Mouse (Mus musculus) CH12.LX (cell line): ENCODE measurements around the gene Isyna1. TPM values are rescaled to one million over a fixed set of nuclear protein-coding genes. Genes with fewer than 3 reads are reported as not detected.

ENCODE experiments used
- DNase-seq: peaks from one replicate; pipeline ENCODE4 v3.0.0-alpha.2; 2013; ENCODE audit errors: extremely low read depth
- H3K27ac ChIP-seq: 2 replicates; pipeline ENCODE4 v1.5.1; 2012; ENCODE audit warnings: low read depth, mild to moderate bottlenecking, control low read depth, moderate library complexity; ENCODE audit not compliant: insufficient read depth
- H3K27me3 ChIP-seq: replicated peaks from 2 replicates; pipeline ENCODE3; 2012; ENCODE audit warnings: inconsistent platforms
- H3K36me3 ChIP-seq, 2 experiments: replicated peaks in 1 of 2; 2 replicates each; pipeline versions ENCODE3 to v1.6.1; 2012; ENCODE audit warnings: inconsistent platforms in 1 of 2, low read length in 1 of 2, mild to moderate bottlenecking in 1 of 2, mixed read lengths in 1 of 2, moderate library complexity in 1 of 2; ENCODE audit not compliant: control insufficient read depth in 1 of 2, insufficient read depth in 1 of 2
- H3K4me1 ChIP-seq, 2 experiments: 2 replicates each; pipeline ENCODE4 v1.6.1; 2012; ENCODE audit warnings: inconsistent platforms in 1 of 2, moderate library complexity in 1 of 2; ENCODE audit not compliant: insufficient read depth in 2 of 2, control insufficient read depth in 1 of 2
- H3K4me2 ChIP-seq: 2 replicates; pipeline ENCODE4 v1.6.1; 2012; ENCODE audit warnings: low read depth, mild to moderate bottlenecking, control low read depth; ENCODE audit not compliant: poor library complexity, insufficient read depth, severe bottlenecking
- H3K4me3 ChIP-seq, 3 experiments: fragments of 150-350 bp in 1 of 3; sonication (generic) in 1 of 3; replicated peaks in 1 of 3; 2 replicates each; pipeline versions ENCODE3 to v1.5.1; 2011 to 2012; ENCODE audit warnings: low read depth in 2 of 3, low read length in 2 of 3, mild to moderate bottlenecking in 2 of 3, moderate library complexity in 2 of 3, control low read depth in 1 of 3, improper control_type of control experiment in 1 of 3, inconsistent platforms in 1 of 3, mixed read lengths in 1 of 3; ENCODE audit not compliant: poor library complexity in 1 of 3
- H3K79me2 ChIP-seq: replicated peaks from 2 replicates; pipeline ENCODE4 v1.6.1; 2012; ENCODE audit warnings: mild to moderate bottlenecking, moderate library complexity; ENCODE audit not compliant: control insufficient read depth, poor library complexity, insufficient read depth, severe bottlenecking; ENCODE audit errors: extremely low read depth
- H3K9ac ChIP-seq: 2 replicates; pipeline ENCODE4 v1.6.1; 2012; ENCODE audit warnings: low read depth, mild to moderate bottlenecking, control low read depth, moderate library complexity; ENCODE audit not compliant: insufficient read depth
- H3K9me3 ChIP-seq: replicated peaks from 2 replicates; pipeline ENCODE3; 2012; ENCODE audit warnings: low read length, inconsistent platforms, mixed read lengths
- CTCF ChIP-seq, 2 experiments: IDR thresholded peaks in 1 of 2; conservative IDR thresholded peaks in 1 of 2; 2 replicates each; pipeline ENCODE4 v1.5.1; 2011 to 2012; ENCODE audit warnings: low read depth in 2 of 2, low read length in 2 of 2, improper control_type of control experiment in 1 of 2, inconsistent platforms in 1 of 2, mild to moderate bottlenecking in 1 of 2, moderate library complexity in 1 of 2
- ETS1 ChIP-seq: conservative IDR thresholded peaks from 2 replicates; pipeline ENCODE4 v1.6.1; 2012; ENCODE audit warnings: low read depth, mild to moderate bottlenecking, inconsistent platforms, low read length, improper control_type of control experiment, moderate library complexity
- HCFC1 ChIP-seq: IDR thresholded peaks from 2 replicates; pipeline ENCODE4 v1.6.1; 2012; ENCODE audit warnings: low read depth, mild to moderate bottlenecking, inconsistent platforms, low read length, improper control_type of control experiment
- JUN ChIP-seq: IDR thresholded peaks from 2 replicates; pipeline ENCODE4 v1.6.1; 2011; ENCODE audit warnings: low read depth, mild to moderate bottlenecking, low read length, improper control_type of control experiment, moderate library complexity; ENCODE audit not compliant: insufficient read depth
- JUND ChIP-seq: conservative IDR thresholded peaks from 2 replicates; pipeline ENCODE4 v1.6.1; 2011; ENCODE audit warnings: low read depth, low read length, improper control_type of control experiment
- NELFE ChIP-seq: IDR thresholded peaks from 2 replicates; pipeline ENCODE4 v1.6.1; 2011; ENCODE audit warnings: low read depth, low read length, improper control_type of control experiment
- POLR2AphosphoS2 ChIP-seq: IDR thresholded peaks from 2 replicates; pipeline ENCODE4 v1.6.1; 2011; ENCODE audit warnings: low read depth, low read length, improper control_type of control experiment
- RAD21 ChIP-seq: IDR thresholded peaks from 2 replicates; pipeline ENCODE4 v1.6.1; 2011; ENCODE audit warnings: low read depth, mild to moderate bottlenecking, low read length, improper control_type of control experiment, moderate library complexity
- UBTF ChIP-seq: IDR thresholded peaks from 2 replicates; pipeline ENCODE4 v1.6.1; 2012; ENCODE audit warnings: low read depth, mild to moderate bottlenecking, inconsistent platforms, low read length, improper control_type of control experiment, moderate library complexity
- USF1 ChIP-seq: IDR thresholded peaks from 2 replicates; pipeline ENCODE4 v1.6.1; 2014; ENCODE audit warnings: low read depth, mild to moderate bottlenecking, inconsistent platforms, low read length, improper control_type of control experiment
- ZC3H11A ChIP-seq: IDR thresholded peaks from 2 replicates; pipeline ENCODE4 v1.6.1; 2012; ENCODE audit warnings: low read depth, mild to moderate bottlenecking, inconsistent platforms, low read length, improper control_type of control experiment
- dilution Hi-C: fragments of 300-500 bp; cut with MboI; formaldehyde crosslinking; loops from 2 replicates; pipeline ENCODE4 v1.14.3; 2020; ENCODE audit warnings: low sequenced_read_pairs; ENCODE audit not compliant: extremely low pct_unique_long_range_greater_than_20kb, extremely low pct_ligation_motif_present
- in situ Hi-C: fragments of 300-500 bp; cut with MboI; formaldehyde crosslinking; loops from 3 replicates; pipeline ENCODE4 v1.14.3; 2019; ENCODE audit warnings: low sequenced_read_pairs, low pct_ligation_motif_present, low pct_unique_long_range_greater_than_20kb, mixed read lengths
- polyA plus RNA-seq: library from polyadenylated mRNA; unstranded; fragments of >175 nt; gene quantifications from 2 replicates; pipeline ENCODE4 v1.2.1, GENCODE M21; 2012; ENCODE audit warnings: low read depth; ENCODE audit not compliant: insufficient read length
- total RNA-seq, 2 experiments: library from RNA; depleted of rRNA; stranded (reverse); fragments of 300-350 nt in 1 of 2; fragments of >200 nt in 1 of 2; gene quantifications; 2 replicates each; pipeline ENCODE4 v1.2.3; 2012 to 2014

Isyna1 gene
- total and polyA plus RNA-seq, 3 experiments: 99.9 to 163 (median 141) TPM

GRCm38 (mm10) chr8:70596216-70596615 lies 2.0 kb downstream of the Isyna1 start:
- H3K36me3 ChIP-seq: peaks cover 59 to 81% of the 10 kb centered on the region in 2 experiments
- H3K4me2 ChIP-seq: no peak overlapping the region
- no peak overlapping the region for H3K9ac ChIP-seq
- peaks cover 2% of the 10 kb centered on the region; the same call in 1 of the 2 replicates for H3K79me2 ChIP-seq
- in situ Hi-C loops (no loop called here), dilution Hi-C loops (no loop called here)
- H3K27ac ChIP-seq: no peak overlapping the region
- no peak for TF ChIP-seq RAD21
- no peak for TF ChIP-seq CTCF (conservative IDR thresholded peaks at IDR 0.05 in 1 of 2, IDR thresholded peaks at IDR 0.05 in 1 of 2; ENCODE audit: low read depth in 2 of 2, low read length in 2 of 2)
- no peak for TF ChIP-seq NELFE
- no peak for TF ChIP-seq JUN
- no peak for TF ChIP-seq UBTF
- TF ChIP-seq JUND: no peak
- TF ChIP-seq ETS1: no peak
- peaks cover 5 to 22% of the 10 kb centered on the region in 2 experiments for H3K4me1 ChIP-seq
- peaks cover 12% of the 10 kb centered on the region for H3K9me3 ChIP-seq
- H3K27me3 ChIP-seq: no peaks in the 10 kb centered on the region
- no peak overlapping the region for H3K4me3 ChIP-seq
- no peak for DNase-seq

GRCm38 (mm10) chr8:70596775-70597416 lies 2.7 kb downstream of the Isyna1 start:
- no peak overlapping the region for H3K27ac ChIP-seq
- H3K36me3 ChIP-seq: peaks cover 54 to 80% of the 10 kb centered on the region in 2 experiments
- no peaks in the 10 kb centered on the region for H3K27me3 ChIP-seq
- in situ Hi-C loops: no loop called here
- H3K9me3 ChIP-seq: peaks cover 12% of the 10 kb centered on the region
- no peak for DNase-seq
- H3K4me3 ChIP-seq: no peak overlapping the region
- dilution Hi-C loops: no loop called here
- no peak overlapping the region for H3K9ac ChIP-seq
- H3K4me2 ChIP-seq: no peak overlapping the region
- TF ChIP-seq USF1 (no peak), CTCF (conservative IDR thresholded peaks at IDR 0.05 in 1 of 2, IDR thresholded peaks at IDR 0.05 in 1 of 2; ENCODE audit: low read depth in 2 of 2, low read length in 2 of 2) (peak in 1 of 2 experiments; percentile 20; a peak in 1 of 4 replicates), POLR2AphosphoS2 (no peak), HCFC1 (no peak), ZC3H11A (no peak)
- H3K79me2 ChIP-seq: peaks cover 2% of the 10 kb centered on the region; the same call in 1 of the 2 replicates
- peaks cover 5 to 22% of the 10 kb centered on the region in 2 experiments for H3K4me1 ChIP-seq
